Mouse (Mus musculus): ENCODE data around the gene Srrm1. TPM values are rescaled to one million over a fixed set of nuclear protein-coding genes. Genes with fewer than 3 reads are reported as not detected.
"Not testable (repeated sequence)": the region's sequence is repeated elsewhere in the genome, so short reads cannot be mapped to it uniquely, and the experiment has no call there.

The Srrm1 gene
- polyA plus RNA-seq, 1 experiment = 160 TPM

- Histone ChIP-seq H3K27ac (ENCODE audit: insufficient read depth, low read length) (no peak overlapping the region), H3K4me1 (ENCODE audit: control insufficient read depth, insufficient read depth, low read length) (no peaks in the 10 kb centered on the region; the same call in 1 of the 2 replicates), H3K4me3 (ENCODE audit: insufficient read depth, low read length) (no peak overlapping the region)
- no peak for TF ChIP-seq POLR2A (IDR thresholded peaks at IDR 0.05; ENCODE audit: low read depth, low read length)
- no peak for TF ChIP-seq CTCF (IDR thresholded peaks at IDR 0.05; ENCODE audit: borderline replicate concordance, insufficient read depth, low read length)
Measured at GRCm38 (mm10) chr4:135357221-135357920, 4.2 kb upstream of the Srrm1 start.

DNA sequence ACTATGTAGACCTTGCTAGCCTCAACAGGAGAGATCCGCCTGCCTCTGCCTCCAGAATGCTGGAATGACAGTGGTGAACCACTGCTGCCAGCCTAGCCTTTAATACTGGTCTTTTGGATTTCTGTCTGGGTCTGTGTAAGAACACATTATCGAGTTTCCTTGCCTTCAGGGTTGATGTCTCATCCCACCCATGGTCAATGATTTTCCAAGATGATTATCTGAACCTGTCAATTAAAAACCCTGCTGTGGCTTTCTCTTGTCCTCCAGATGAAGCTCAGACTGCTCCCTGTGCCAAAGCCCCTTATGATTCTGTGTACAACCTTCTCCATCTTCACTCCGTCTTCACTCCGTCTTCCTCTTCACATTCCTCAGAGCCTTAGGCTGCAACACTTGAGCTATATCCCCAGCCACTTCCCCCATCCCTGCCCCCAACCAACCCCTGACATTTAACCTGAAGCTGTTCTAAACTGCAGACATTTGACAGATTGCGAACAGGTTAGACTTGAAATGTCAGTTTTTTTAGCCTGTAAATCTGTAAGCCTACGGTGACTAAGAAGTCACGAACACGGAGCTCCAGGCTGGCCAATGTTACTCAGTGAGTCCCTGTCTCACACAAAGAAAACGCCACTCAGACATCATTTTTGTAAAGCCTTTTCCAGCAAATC is 2.9 kb upstream of the Srrm1 start:
- no peak overlapping the region for H3K27ac ChIP-seq (ENCODE audit: insufficient read depth, low read length)
- TF ChIP-seq CTCF (IDR thresholded peaks at IDR 0.05; ENCODE audit: borderline replicate concordance, insufficient read depth, low read length) = no peak
- no peak for TF ChIP-seq POLR2A (IDR thresholded peaks at IDR 0.05; ENCODE audit: low read depth, low read length)
- no peaks in the 10 kb centered on the region; the same call in 1 of the 2 replicates for H3K4me1 ChIP-seq (ENCODE audit: control insufficient read depth, insufficient read depth, low read length)
- no peak overlapping the region for H3K4me3 ChIP-seq (ENCODE audit: insufficient read depth, low read length)

DNA sequence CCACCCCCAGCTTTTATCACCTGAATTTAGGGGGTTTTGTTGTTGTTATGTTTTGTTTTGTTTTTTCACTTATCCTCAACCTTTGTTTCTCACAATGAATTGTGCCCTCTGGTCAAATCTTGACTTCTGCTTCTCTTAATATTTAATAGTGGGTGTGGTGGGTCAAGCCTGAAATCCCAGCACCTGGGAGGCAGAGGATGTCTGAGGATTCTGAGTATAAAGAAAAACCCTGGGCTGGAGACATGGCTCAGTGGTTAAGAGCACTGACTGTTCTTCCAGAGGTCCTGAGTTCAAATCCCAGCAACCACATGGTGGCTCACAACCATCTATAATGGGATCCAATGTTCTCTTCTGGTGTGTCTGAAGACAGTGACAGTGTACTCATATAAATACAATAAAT is 1.6 kb upstream of the Srrm1 start:
- peak overlapping the region; percentile 91 for H3K27ac ChIP-seq (ENCODE audit: insufficient read depth, low read length)
- H3K4me1 ChIP-seq (ENCODE audit: control insufficient read depth, insufficient read depth, low read length); H3K4me3 ChIP-seq (ENCODE audit: insufficient read depth, low read length): not testable (repeated sequence)

DNA sequence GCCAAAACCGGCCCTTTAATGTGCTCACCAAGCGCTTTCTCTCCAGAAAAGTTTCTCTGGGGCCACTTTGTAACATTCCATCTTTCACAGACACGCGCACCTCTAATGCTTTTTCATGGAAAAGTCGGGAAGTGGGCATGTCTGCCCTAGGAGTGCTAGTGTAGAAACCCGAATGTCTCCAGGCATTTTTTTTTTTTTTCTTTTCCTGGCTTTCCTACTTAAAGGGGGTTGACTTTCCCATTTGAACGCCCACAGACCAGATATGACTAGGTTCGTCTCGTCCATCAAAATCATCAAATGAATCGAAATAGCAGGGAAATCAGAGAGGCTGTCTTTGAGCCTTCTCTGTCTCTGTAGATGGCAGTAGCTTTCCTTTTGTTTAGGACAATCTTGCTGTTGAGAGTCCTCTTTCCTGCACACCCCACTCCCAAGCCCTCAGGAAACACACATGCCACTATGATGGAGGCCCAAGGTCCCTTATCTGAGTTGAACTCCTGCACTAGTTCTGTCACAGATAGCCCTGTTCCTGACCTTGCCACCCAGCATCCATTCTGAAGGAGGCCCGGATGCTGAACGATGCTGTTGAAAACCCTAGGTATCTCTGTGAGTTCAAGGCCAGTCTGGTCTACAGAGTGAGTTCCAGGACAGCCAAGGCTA is 801 bp upstream of the Srrm1 start:
- no peaks in the 10 kb centered on the region; the same call in 1 of the 2 replicates for H3K4me1 ChIP-seq (ENCODE audit: control insufficient read depth, insufficient read depth, low read length)
- peak overlapping the region; percentile 34 for H3K4me3 ChIP-seq (ENCODE audit: insufficient read depth, low read length)
- TF ChIP-seq POLR2A (IDR thresholded peaks at IDR 0.05; ENCODE audit: low read depth, low read length) (peak; percentile 29; the same call in 1 of the 2 replicates), CTCF (IDR thresholded peaks at IDR 0.05; ENCODE audit: borderline replicate concordance, insufficient read depth, low read length) (no peak)
- H3K27ac ChIP-seq (ENCODE audit: insufficient read depth, low read length) = peak overlapping the region; percentile 91

DNA sequence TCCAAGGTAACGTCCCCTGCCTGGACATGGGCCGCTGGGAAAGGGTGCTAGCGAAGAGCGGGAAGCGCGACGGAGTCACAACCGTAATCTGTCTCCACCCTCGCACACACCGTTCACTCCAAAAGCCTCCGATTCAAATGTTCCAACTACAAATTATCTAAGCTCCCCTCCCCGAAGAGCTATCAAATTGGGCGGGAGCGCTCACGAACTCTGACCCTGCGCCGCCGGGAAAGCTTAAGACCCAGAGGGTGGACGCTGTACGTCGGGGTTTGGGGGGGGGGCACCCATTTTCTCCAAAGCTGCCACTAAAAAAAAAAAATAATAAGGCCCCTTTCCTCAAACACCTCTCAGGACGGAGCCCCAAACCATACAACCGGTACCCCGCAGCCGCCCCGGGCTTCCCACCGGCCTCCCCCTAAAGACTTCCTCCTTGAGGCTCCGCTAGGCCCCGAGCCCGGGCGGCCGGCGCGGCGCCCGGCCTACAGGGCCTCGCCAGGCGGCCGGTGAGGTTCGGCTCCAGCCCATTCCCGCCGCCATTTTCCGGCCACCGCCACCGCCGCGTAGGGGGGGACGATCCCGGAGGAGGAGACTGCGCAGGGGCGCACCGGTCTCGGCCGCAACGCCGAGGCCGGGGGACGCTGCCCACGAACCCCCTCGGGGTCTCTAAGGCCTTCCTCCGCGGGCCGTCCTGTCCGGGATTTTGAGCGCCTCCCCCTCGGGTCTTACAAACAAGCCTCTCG is 625 bp downstream of the Srrm1 start:
- Histone ChIP-seq H3K4me3 (ENCODE audit: insufficient read depth, low read length) (peak overlapping the region; percentile 75), H3K27ac (ENCODE audit: insufficient read depth, low read length) (peak overlapping the region; percentile 67), H3K4me1 (ENCODE audit: control insufficient read depth, insufficient read depth, low read length) (no peaks in the 10 kb centered on the region; the same call in 1 of the 2 replicates)
- no peak for TF ChIP-seq POLR2A (IDR thresholded peaks at IDR 0.05; ENCODE audit: low read depth, low read length)
- TF ChIP-seq CTCF (IDR thresholded peaks at IDR 0.05; ENCODE audit: borderline replicate concordance, insufficient read depth, low read length) = no peak

GRCm38 (mm10) chr4:135337376-135337942 is 15.7 kb downstream of the Srrm1 start:
- H3K27ac ChIP-seq (ENCODE audit: insufficient read depth, low read length) = no peak overlapping the region
- TF ChIP-seq CTCF (IDR thresholded peaks at IDR 0.05; ENCODE audit: borderline replicate concordance, insufficient read depth, low read length) = no peak
- no peak for TF ChIP-seq POLR2A (IDR thresholded peaks at IDR 0.05; ENCODE audit: low read depth, low read length)
- no peak overlapping the region for H3K4me3 ChIP-seq (ENCODE audit: insufficient read depth, low read length)
- no peaks in the 10 kb centered on the region for H3K4me1 ChIP-seq (ENCODE audit: control insufficient read depth, insufficient read depth, low read length)

DNA sequence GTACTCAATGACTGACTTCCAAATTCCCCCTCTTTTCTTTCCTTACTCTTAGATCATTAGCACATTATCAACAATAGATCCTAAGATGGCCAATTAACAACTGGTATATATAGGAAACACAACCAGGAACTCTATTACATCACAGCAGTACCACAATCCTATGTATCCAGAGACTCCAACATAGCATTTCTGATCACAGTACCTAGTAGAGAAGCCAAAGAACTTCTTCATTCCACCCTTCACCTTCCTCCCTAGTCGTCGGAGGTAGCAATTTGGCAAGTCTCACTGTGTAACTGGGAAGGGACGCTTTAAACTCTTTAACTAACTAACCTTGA is 17.1 kb downstream of the Srrm1 start:
- no peak for TF ChIP-seq POLR2A (IDR thresholded peaks at IDR 0.05; ENCODE audit: low read depth, low read length)
- TF ChIP-seq CTCF (IDR thresholded peaks at IDR 0.05; ENCODE audit: borderline replicate concordance, insufficient read depth, low read length) = no peak
- Histone ChIP-seq H3K27ac (ENCODE audit: insufficient read depth, low read length) (no peak overlapping the region), H3K4me3 (ENCODE audit: insufficient read depth, low read length) (no peak overlapping the region), H3K4me1 (ENCODE audit: control insufficient read depth, insufficient read depth, low read length) (no peaks in the 10 kb centered on the region)

GRCm38 (mm10) chr4:135335327-135336022 is 17.6 kb downstream of the Srrm1 start:
- TF ChIP-seq CTCF (IDR thresholded peaks at IDR 0.05; ENCODE audit: borderline replicate concordance, insufficient read depth, low read length) (no peak), POLR2A (IDR thresholded peaks at IDR 0.05; ENCODE audit: low read depth, low read length) (no peak)
- Histone ChIP-seq H3K27ac (ENCODE audit: insufficient read depth, low read length) (no peak overlapping the region), H3K4me1 (ENCODE audit: control insufficient read depth, insufficient read depth, low read length) (no peaks in the 10 kb centered on the region), H3K4me3 (ENCODE audit: insufficient read depth, low read length) (no peak overlapping the region)

GRCm38 (mm10) chr4:135326469-135326868 is 26.7 kb downstream of the Srrm1 start:
- no peak for TF ChIP-seq POLR2A (IDR thresholded peaks at IDR 0.05; ENCODE audit: low read depth, low read length)
- TF ChIP-seq CTCF (IDR thresholded peaks at IDR 0.05; ENCODE audit: borderline replicate concordance, insufficient read depth, low read length) = no peak
- no peak overlapping the region for H3K4me3 ChIP-seq (ENCODE audit: insufficient read depth, low read length)

More at GRCm38 (mm10) chr4:135326469-135326868, 26.7 kb downstream of the Srrm1 start:
- H3K27ac ChIP-seq (ENCODE audit: insufficient read depth, low read length) = no peak overlapping the region
- no peaks in the 10 kb centered on the region for H3K4me1 ChIP-seq (ENCODE audit: control insufficient read depth, insufficient read depth, low read length)
